Mouse (Mus musculus): ENCODE measurements around the gene Hoxb2.
A peak's percentile ranks its signal among the peaks of the same experiment; 100 is the strongest.

The Hoxb2 gene

DNA sequence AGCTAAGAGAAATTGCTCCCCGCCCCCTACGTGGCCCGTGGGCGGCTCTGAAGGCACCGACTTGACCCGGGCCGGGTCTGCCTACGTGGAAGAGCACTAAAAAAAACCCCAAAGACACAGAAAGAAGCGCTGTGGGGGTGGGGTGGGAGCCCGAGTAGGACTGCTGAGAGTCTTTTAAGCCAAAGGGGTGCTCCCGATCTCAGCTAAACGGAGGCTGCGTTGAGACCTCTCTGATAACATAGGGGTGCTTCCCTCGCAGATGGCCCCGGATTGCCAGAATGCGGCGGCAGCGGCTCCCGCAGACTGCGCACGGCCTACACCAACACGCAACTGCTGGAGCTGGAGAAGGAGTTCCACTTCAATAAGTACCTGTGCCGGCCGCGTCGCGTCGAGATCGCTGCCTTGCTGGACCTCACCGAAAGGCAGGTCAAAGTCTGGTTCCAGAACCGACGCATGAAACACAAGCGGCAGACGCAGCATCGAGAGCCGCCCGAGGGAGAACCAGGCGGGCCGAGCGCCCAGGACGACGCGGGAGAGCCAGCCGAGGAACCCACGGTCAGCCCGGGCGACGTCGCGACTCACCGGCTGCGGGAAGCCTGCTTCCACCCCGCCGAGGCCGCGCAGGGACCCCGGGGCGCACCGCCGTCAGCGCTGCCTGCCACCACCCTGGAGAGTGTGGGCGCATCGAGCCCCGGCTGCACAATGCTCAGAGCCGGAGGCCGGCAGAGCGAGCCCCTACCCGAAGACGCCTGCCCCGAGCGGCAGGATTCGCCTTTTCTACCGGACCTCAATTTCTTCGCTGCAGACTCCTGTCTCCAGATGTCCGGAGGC, 2.6 kb downstream of the Hoxb2 start:
- peak; percentile 74 to 80 for DNase-seq

DNA sequence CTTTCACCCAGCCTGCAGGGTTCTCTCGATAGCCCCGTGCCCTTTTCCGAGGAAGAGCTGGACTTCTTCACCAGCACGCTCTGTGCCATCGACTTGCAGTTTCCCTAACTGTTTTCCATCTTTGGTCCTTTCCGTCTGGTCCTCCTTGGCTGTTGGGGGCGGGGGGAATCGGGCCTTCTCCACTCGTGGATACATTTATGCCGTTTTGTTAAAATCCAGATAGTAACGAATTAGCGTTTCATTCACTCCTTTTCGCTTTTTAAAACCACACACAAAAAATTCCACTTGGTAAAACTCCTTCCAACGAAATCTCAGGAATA, 3.2 kb downstream of the Hoxb2 start:
- no peak for DNase-seq

DNA sequence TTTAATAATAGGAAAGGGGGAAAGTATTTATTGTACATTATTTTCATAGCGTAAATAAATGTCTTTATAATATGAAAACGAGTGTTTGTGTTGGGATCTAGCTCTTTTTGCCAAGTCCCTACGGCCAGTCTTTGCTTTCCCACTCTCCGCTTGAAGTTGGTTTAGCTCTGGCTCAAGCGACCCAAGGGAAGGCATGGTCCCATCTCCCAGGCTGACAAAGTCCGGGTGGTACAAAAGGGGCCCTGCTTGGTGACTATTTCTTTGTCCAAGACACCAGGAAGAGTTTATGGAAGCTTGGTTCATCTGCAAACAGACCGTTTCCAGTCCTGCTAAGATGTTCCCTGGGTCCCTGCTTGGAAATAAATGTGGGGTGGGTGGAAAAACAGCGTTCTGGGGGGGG, 3.6 kb downstream of the Hoxb2 start:
- DNase-seq: peak in 1 of 2 experiments; percentile 21

DNA sequence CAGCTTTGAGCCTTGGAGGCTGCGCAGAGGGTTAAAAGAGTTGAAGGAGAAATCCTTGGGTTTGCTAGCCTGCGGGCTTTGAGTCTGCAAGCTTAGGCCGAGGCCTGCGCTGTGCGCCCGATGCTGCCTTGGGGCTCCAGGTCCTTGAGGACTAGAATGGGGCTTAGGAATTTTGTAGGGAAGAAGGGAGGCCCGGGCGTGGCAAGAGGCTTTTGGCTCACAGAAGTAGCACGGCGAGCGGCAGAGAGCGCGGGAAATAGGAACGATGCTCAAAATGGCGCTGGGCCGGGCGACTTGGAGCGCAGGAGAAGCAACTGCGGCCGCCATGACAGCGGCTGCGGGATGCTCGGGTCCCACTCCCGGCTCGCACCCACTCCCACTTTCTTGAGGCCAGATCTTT, 4.1 kb downstream of the Hoxb2 start:
- peak; percentile 52 to 65 for DNase-seq

DNA sequence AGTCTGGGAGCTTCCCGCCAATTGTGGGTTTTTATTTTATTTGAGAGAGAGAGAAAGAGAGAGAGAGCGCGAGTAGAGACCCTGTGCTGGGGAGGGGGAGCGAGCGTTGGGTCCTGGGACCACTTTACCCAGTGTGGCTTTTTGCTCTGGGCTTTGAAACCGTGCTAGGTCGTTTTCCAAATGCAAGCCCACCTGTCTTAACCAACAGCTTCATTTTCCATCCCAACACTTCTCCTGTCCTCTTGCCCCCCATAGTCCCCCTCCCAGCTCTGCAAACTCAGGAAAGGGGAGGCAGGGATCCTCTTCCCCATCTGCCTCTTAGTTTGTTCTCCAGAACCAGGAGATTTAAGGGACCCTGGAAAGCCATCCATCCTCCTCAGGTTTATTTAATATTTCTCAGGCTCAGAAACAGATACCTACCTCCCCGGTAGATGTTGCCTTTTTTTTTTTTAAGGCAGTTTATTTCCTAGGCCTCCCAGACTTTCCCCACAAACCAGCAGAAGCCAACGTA, 4.5 kb downstream of the Hoxb2 start:
- no peak for DNase-seq

DNA sequence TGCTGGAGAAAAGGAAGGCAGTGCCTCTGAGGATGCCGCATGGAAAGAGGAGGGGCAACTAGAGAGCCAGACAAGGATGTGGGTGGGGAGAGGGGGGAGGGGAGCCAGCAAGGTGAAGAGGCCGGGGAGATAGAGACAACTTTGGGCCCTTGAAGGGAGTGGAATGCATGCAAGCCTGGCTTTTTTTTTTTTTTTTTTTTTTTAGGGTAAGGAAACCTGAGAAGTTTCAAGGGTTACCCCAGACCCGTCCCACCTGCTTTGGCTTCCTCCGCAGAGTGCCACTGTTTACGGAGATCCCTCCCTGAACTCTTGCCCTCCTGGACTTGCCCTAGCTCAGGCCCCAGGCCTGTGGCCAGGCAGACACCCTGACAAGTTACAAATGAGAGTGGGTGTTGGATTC, 13.5 kb downstream of the Hoxb2 start:
- DNase-seq: peak; percentile 33 to 50

DNA sequence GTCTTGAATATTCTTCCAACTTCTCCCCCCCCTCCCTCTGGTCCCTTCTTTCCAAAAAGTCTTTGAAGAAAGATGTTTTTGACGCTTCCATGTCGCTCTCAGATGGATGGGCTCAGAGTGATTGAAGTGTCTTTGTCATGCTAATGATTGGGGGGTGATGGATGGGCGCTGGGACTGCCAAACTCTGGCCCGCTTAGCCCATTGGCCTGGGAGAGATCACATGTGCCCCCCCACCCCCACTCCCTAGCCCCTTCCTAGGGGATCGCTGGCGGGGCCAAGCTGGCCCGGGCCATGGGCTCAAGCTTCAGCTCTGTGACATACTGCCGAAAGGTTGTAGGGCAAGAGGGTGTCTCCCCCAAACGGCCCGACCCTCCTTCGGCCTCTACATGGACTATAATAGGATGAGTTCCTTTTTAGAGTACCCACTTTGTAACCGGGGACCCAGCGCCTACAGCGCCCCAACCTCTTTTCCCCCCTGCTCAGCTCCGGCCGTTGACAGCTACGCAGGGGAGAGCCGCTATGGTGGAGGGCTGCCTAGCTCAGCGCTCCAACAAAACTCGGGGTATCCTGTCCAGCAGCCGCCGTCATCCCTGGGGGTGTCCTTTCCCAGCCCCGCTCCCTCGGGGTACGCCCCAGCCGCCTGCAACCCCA, 15.2 kb downstream of the Hoxb2 start, which contains the start of gene Hoxb1:
TSS of gene Hoxb1 (plus strand) at position 312 of the 651 bp plus-strand sequence.
- DNase-seq: no peak

DNA sequence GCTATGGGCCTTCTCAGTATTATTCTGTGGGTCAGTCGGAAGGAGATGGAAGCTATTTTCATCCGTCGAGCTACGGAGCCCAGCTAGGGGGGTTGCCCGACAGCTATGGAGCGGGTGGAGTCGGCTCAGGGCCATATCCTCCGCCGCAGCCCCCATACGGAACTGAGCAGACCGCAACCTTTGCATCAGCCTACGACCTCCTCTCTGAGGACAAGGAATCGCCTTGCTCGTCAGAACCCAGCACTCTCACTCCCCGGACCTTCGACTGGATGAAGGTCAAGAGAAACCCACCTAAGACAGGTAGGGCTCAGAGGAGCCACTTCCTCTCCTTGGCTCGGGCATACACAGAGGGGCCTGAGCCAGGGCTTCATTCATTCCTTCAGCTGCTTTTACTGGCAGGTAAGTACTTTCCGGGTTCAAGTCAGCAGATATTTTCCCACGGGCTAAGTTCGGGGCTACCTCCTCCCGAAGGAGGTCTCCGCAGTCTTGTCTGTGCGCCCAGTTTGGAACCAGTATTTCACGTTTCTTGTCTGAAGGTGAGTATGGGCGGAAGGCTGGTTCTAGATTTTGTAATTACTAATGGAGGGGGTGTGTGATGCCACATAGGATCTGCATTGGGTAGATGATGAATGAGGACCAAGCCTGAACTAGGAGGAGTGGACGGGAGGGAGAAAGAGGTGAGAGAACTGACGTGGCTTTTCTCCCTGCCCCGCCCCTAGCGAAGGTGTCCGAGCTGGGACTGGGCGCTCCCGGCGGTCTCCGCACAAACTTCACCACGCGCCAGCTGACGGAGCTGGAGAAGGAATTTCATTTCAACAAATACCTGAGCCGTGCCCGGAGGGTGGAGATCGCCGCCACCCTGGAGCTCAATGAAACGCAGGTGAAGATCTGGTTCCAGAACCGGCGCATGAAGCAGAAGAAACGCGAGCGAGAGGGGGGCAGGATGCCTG, 16.0 kb downstream of the Hoxb2 start:
- DNase-seq: peak; percentile 32 to 44

DNA sequence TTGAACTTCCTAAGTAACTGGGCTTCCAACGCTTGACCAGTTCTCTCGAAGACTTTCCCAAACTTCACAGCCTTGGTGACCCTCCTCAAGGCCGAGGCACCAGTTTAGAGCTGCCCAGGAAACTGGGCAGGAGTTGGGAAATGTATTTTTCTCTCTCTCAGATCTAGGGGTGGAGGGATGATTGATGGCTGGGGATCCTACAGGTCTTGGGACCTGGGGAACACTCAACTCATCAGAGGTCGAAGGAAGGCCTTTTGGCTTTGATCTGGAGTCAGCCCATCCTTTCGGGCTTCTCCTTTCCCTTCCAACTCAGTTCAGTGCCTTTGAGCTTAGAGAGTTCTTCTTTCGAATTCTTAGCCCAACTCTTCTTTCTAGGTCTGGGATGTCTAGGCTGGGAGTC, 16.8 kb downstream of the Hoxb2 start:
- DNase-seq: no peak

DNA sequence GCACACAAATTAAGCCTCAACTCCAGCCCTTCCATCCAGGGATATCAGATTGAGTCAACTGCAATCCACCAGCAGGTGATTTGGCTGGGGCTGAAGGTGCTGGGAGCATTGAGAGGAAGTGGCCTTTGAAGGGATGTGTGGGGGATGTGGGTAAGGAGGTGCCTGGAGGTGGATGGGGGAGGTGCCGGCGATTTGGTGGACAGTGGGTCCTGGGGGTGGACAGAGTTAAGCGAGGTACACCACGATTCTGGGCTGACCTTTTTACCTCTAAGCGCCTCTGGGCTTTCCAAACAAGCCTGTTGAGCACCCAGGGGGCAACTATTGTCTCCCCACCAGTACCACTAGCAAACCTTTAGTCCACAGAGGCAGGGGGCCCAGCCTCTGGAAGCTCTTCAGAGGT, 18.4 kb downstream of the Hoxb2 start:
- no peak for DNase-seq

DNA sequence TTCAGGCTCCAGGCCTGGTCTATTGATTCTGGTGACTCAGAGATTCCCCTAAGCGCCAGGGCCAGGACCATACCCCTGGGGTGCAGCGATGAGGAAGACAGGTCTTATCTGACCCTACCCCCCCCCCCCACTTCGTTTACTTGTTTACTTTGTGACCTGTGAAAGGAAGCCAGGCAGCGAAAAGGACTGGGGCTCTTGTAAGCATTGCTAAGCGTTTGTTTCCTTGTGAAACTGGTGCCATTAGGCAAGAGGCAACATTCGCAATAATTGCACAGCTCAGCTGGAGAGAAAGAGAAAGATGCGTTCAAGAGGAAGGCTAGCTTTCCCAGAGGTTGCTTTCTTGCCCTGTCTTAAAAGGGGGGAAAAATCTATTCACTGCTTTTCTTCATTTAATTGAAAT, 18.8 kb downstream of the Hoxb2 start:
- no peak for DNase-seq

DNA sequence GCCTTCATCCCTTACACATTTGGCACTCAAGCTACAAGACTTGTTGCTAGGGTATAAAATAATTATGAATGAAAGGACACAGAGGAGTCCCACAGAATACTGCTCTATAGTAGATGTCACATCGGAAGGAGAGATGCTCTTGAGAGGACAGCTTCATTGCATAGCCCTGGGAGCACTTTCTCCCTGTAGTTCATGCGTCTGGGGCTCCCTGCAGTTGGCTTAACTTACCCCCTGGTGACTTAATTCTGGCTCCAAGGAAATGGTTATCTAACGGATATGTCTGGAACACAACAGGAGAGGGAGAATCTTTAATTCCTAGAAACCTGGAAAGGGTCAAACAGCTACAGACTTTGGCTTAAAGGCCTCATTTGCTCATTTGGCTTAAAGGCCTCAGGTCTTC, 21.4 kb downstream of the Hoxb2 start:
- no peak for DNase-seq

DNA sequence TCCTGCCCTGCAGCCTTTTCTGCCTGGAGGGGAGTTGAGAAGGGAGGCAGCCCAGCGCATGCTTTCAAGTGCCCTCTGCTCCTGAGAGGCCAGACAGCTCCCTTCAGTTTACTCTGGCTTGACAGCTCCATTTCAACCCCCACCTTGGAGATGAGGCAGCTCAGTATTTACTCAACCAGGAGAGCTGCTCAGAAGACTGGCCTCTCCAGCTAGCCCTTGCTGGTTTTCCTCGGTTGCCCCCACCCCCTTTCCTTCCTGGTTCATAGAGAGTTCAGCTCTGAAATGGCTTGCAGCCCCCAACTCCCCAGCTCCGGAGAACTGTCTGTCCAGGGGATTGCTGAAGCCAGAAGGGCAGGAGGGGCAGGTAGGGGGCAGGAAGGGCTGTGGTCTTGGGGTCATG, 22.2 kb downstream of the Hoxb2 start:
- no peak for DNase-seq

DNA sequence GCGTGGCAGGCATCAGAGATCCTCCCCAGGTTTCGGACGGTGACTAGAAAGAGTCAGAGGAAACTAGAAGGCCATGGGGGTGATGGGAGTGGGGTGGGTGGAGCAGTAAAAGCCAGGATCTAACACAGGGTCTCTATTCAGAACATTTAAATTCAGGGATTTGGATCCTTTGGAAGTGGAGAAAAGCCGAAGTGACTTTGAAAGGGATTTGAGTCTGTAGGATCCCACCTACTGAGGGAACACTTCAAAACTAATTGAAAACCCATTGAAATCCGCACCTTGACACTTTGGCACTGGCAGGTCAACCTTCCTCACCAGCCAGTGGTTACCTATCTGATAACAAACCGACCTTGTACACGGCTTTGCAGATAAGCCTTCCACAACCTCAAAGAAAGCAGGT, 24.5 kb downstream of the Hoxb2 start:
- DNase-seq: no peak

DNA sequence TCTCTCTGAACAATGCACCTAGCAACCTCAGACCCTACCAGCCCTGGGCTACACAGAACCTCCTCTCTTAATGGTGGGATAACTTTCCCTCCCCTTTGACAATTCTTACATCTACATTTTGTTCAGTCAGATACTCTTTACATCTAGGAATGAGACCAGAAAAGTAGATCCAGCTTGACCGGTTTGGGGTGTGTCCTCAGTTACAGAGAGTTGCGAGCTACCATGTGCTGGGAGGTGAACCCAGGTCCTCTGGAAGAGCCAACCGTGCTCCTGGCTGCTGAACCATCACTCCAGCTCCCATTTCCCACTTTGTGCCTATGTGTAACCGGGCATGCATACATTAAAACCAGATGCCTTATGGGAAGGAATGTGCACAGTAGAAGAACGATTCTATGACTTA, 33.1 kb downstream of the Hoxb2 start:
- no peak for DNase-seq

DNA sequence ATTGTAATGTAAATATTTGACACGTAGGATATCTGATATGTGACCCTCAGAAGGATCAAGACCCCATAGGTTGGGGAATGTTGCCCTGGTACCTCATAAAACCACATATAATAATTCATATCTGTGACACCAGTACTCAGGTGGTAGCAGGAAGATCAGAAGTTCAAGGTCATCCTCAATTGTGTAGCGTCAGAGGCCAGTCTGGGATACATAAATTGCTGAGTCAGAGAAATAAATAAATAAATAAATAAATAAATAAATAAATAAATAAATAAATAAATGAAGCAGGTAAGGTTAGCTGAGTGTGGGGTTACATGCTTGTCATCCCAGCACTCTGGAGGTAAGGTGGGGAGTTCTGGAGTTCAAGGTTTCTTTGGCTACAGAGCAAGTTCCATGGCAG, 37.3 kb downstream of the Hoxb2 start:
- no peak for DNase-seq

DNA sequence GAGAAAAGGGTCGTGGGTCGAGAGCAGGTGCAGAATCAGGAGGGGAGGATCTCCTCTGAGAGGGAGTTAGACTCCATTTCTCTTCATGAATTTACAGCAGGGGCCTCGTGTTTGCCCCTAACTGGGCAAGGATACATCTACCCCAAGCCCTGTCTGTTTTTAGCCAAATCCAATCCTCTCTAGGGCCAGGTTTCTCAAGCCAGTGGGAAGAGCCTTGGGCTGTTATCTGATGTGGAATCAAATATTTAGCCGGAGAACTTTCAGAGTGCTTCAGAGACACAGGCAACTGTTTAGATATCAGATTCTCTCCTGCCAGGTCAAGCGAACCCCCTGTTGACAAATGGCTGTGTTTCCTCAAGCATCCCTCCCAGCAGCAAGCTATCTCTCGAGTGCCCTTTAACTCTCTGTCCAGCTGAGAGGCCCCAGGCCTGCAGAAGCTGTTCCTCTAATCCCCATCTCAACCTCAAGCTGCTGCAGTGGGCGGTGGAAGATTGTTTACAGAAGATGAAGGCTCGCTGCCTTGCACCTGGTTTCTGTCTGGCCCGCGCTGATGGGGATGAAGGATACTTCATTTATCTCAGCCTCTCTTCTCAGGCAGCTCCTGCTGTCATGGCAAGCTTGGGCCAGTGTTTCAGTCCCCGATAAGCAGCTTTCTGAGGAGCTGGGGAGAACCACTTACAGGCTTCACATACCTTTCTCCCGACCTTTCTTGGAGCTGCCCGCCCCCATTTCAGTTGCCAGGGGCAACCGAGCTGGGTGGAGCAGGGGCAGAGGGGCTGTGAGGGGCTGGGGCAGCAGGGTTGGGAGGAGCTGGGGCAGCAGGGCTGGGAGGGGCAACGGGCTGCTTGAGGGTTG, 46.7 kb downstream of the Hoxb2 start:
- DNase-seq: no peak

DNA sequence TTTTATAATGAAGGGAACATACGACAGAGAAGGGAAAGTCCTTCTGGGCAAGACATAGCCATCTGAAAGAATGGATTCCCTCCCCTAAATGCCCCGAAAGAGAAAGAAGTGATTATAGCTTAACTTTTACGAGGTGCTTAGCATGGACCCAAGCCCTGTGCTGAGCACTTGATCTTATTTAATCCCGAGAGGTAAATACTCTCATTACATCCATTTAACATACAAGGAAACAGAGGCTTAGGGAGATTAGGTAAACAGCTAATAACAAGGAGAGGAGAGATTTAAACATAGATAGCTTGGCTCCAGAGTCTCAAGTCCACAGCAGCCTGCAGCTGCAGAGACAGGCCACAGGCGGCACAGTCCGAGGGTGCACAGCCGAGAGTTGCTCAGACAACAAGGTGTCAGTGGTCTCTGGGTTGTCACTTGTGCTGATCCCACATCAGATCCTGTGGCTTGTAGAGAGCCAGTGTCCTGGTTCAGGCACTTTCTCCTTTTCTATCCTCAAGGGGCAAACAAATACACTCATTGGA, 47.5 kb downstream of the Hoxb2 start:
- DNase-seq: no peak

DNA sequence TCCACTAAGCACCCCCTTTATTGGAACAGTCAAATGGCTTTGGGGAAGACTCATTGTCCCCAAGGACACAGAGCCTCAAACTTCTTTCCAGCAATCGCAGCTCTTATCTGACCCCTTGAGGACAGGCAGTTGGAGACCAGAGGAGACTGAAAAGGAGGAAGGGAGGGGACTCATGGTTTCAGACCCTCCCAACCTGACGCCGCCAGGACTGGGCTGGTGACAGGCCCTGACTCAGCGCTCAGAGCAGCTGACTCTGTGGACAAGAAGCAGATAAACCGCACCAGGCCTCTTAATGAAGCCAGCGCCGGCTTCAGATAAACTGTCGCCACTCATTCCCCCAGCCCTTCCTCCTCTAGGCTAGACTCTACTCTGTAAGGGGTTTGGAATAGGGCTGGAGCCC, 49.6 kb downstream of the Hoxb2 start:
- DNase-seq: no peak
